Comparison of ENCODE assay signal across 13 mouse cellular contexts in genomic region chr5:112206543-112207255, GRCm38 (mm10). TPM values are rescaled to one million over a fixed set of nuclear protein-coding genes. Genes with fewer than 3 reads are reported as not detected.
DNase-seq lines count a peak whose midpoint lies in the region; ATAC-seq and TF ChIP-seq lines count a peak whose summit lies in the region.
"Had no signal": no experiment of that assay in that cellular context is flagged by ENCODE, and none has a peak within 500 bp of the region (broad histone marks: within the 10 kb centered on the region; RNA-seq: fewer than 3 reads in every experiment).

No protein-coding gene starts in this region.

- no peak for DNase-seq in heart, adult 8-10 months (ENCODE audit: low spot score)
- DNase-seq in midbrain, embryonic 14.5 days, result no peak
- no peak for DNase-seq in midbrain, postnatal 0 days (ENCODE audit: low spot score)
- no peak for DNase-seq in gastrocnemius, postnatal 4 days (ENCODE audit: low spot score in 2 of 2)
- DNase-seq: adrenal gland, postnatal 36 days; cerebellum, adult 18-20 months; kidney, postnatal 25 days had no signal

- no peaks in the 10 kb centered on the region for H3K36me3 ChIP-seq in heart, embryonic 11.5 days (ENCODE audit: control insufficient read depth, insufficient read depth, low read length)
- H3K36me3 ChIP-seq in midbrain, embryonic 14.5 days (ENCODE audit: control insufficient read depth, insufficient read depth, low read length), result no peaks in the 10 kb centered on the region
- no peaks in the 10 kb centered on the region for H3K36me3 ChIP-seq in midbrain, postnatal 0 days (ENCODE audit: insufficient read depth, low read length)
- no peaks in the 10 kb centered on the region for H3K36me3 ChIP-seq in embryonic facial prominence, embryonic 15.5 days
- no peaks in the 10 kb centered on the region for H3K36me3 ChIP-seq in limb, embryonic 12.5 days
- H3K36me3 ChIP-seq: liver, embryonic 12.5 days had no signal

- H3K4me1 ChIP-seq in heart, embryonic 11.5 days (ENCODE audit: control insufficient read depth, insufficient read depth, low read length), result peaks cover 6% of the 10 kb centered on the region
- peaks cover 8% of the 10 kb centered on the region for H3K4me1 ChIP-seq in midbrain, embryonic 14.5 days (ENCODE audit: control insufficient read depth, insufficient read depth, low read length)
- H3K4me1 ChIP-seq in midbrain, postnatal 0 days (ENCODE audit: insufficient read depth, low read length), result no peaks in the 10 kb centered on the region
- peaks cover 19% of the 10 kb centered on the region for H3K4me1 ChIP-seq in embryonic facial prominence, embryonic 15.5 days
- peaks cover 11% of the 10 kb centered on the region for H3K4me1 ChIP-seq in limb, embryonic 12.5 days (replicated peaks)
- H3K4me1 ChIP-seq: liver, embryonic 12.5 days had no signal

- H3K9ac ChIP-seq in heart, embryonic 11.5 days (ENCODE audit: low read depth, low read length), result no peak overlapping the region
- H3K9ac ChIP-seq in midbrain, embryonic 14.5 days (replicated peaks; ENCODE audit: low read length), result peak overlapping the region; percentile 18; the same call in 1 of the 2 replicates
- H3K9ac ChIP-seq in midbrain, postnatal 0 days (replicated peaks; ENCODE audit: low read length, poor library complexity, severe bottlenecking), result no peak overlapping the region
- H3K9ac ChIP-seq in embryonic facial prominence, embryonic 15.5 days, result no peak overlapping the region
- H3K9ac ChIP-seq in limb, embryonic 12.5 days (replicated peaks), result no peak overlapping the region; the same call in 1 of the 2 replicates
- H3K9ac ChIP-seq: liver, embryonic 12.5 days had no signal

- H3K9me3 ChIP-seq in heart, embryonic 11.5 days (replicated peaks; ENCODE audit: control insufficient read depth, low read length), result no peaks in the 10 kb centered on the region
- no peaks in the 10 kb centered on the region for H3K9me3 ChIP-seq in midbrain, embryonic 14.5 days (ENCODE audit: control insufficient read depth, low read length)
- no peaks in the 10 kb centered on the region for H3K9me3 ChIP-seq in midbrain, postnatal 0 days (ENCODE audit: low read length)
- no peaks in the 10 kb centered on the region for H3K9me3 ChIP-seq in embryonic facial prominence, embryonic 15.5 days (replicated peaks)
- no peaks in the 10 kb centered on the region for H3K9me3 ChIP-seq in limb, embryonic 12.5 days
- H3K9me3 ChIP-seq: liver, embryonic 12.5 days had no signal

- no peak for TF ChIP-seq CTCF in midbrain, postnatal 0 days (IDR thresholded peaks at IDR 0.05)

- peak overlapping the region; percentile 38 for H3K4me2 ChIP-seq in heart, embryonic 11.5 days
- H3K4me2 ChIP-seq in midbrain, embryonic 14.5 days (ENCODE audit: low read length), result peak overlapping the region; percentile 21
- H3K4me2 ChIP-seq in midbrain, postnatal 0 days (ENCODE audit: low read depth, low read length, poor library complexity, severe bottlenecking), result no peak overlapping the region
- peak overlapping the region; percentile 29; the same call in 1 of the 2 replicates for H3K4me2 ChIP-seq in embryonic facial prominence, embryonic 15.5 days (replicated peaks)
- H3K4me2 ChIP-seq in limb, embryonic 12.5 days, result peak overlapping the region; percentile 44
- H3K4me2 ChIP-seq: liver, embryonic 12.5 days had no signal

- H3K27ac ChIP-seq in heart, embryonic 11.5 days (ENCODE audit: low read depth, low read length), result no peak overlapping the region
- H3K27ac ChIP-seq in midbrain, embryonic 14.5 days (replicated peaks; ENCODE audit: low read depth, low read length), result no peak overlapping the region
- H3K27ac ChIP-seq in midbrain, postnatal 0 days (ENCODE audit: low read depth, low read length), result no peak overlapping the region
- no peak overlapping the region for H3K27ac ChIP-seq in embryonic facial prominence, embryonic 15.5 days (replicated peaks)
- H3K27ac ChIP-seq in limb, embryonic 12.5 days, result peak overlapping the region; percentile 41; the same call in 1 of the 2 replicates
- H3K27ac ChIP-seq: liver, embryonic 12.5 days had no signal

- H3K27me3 ChIP-seq in heart, embryonic 11.5 days (ENCODE audit: control insufficient read depth, insufficient read depth, low read length), result peaks cover 5% of the 10 kb centered on the region; the same call in 1 of the 2 replicates
- H3K27me3 ChIP-seq in midbrain, embryonic 14.5 days (ENCODE audit: control insufficient read depth, insufficient read depth, low read length), result no peaks in the 10 kb centered on the region
- H3K27me3 ChIP-seq in midbrain, postnatal 0 days (ENCODE audit: insufficient read depth, low read length), result no peaks in the 10 kb centered on the region
- no peaks in the 10 kb centered on the region for H3K27me3 ChIP-seq in embryonic facial prominence, embryonic 15.5 days
- H3K27me3 ChIP-seq in limb, embryonic 12.5 days, result peaks cover 15% of the 10 kb centered on the region; the same call in 1 of the 2 replicates

- no peak for ATAC-seq in heart, embryonic 11.5 days (replicated peaks; ENCODE audit: insufficient number of reproducible peaks, low FRiP score, low TSS enrichment)
- ATAC-seq in midbrain, embryonic 14.5 days (ENCODE audit: low FRiP score, low TSS enrichment), result no peak
- no peak for ATAC-seq in midbrain, postnatal 0 days (ENCODE audit: low FRiP score)
- no peak for ATAC-seq in embryonic facial prominence, embryonic 15.5 days (ENCODE audit: insufficient number of reproducible peaks, low FRiP score, low TSS enrichment, low read depth)
- no peak for ATAC-seq in limb, embryonic 12.5 days (ENCODE audit: insufficient number of reproducible peaks, insufficient read depth, low FRiP score, low TSS enrichment, low read depth)
- no peak for ATAC-seq in cerebellum, adult (ENCODE audit: insufficient number of reproducible peaks, low FRiP score, low TSS enrichment)
- ATAC-seq: liver, embryonic 12.5 days had no signal

- H3K4me3 ChIP-seq in heart, embryonic 11.5 days (ENCODE audit: low read depth, low read length), result no peak overlapping the region
- H3K4me3 ChIP-seq in midbrain, embryonic 14.5 days (replicated peaks; ENCODE audit: low read depth, low read length), result no peak overlapping the region
- no peak overlapping the region for H3K4me3 ChIP-seq in midbrain, postnatal 0 days (ENCODE audit: low read depth, low read length)
- no peak overlapping the region for H3K4me3 ChIP-seq in embryonic facial prominence, embryonic 15.5 days (replicated peaks)
- no peak overlapping the region for H3K4me3 ChIP-seq in limb, embryonic 12.5 days (replicated peaks)
- H3K4me3 ChIP-seq: liver, embryonic 12.5 days had no signal

- 19% methylated on average over 16 of the region's 16 CpGs for WGBS in heart, embryonic 11.5 days (ENCODE audit: insufficient replicate concordance)
- 29% methylated on average over 16 of the region's 16 CpGs for WGBS in midbrain, embryonic 14.5 days
- WGBS in midbrain, postnatal 0 days, result 31% methylated on average over 16 of the region's 16 CpGs
- WGBS in embryonic facial prominence, embryonic 15.5 days, result 19% methylated on average over 16 of the region's 16 CpGs
- WGBS in limb, embryonic 12.5 days, result 18% methylated on average over 16 of the region's 16 CpGs

RNA-seq across cellular contexts. Expression of gene Cryba4, which starts 45.6 kb away (rescaled TPM):
- 0.66 TPM in 1 of 2 replicates, not detected in the other for polyA plus RNA-seq in heart, embryonic 11.5 days (2014; fragmentation: Nextera tagmentation; extraction: Ambion mirVana)
- total RNA-seq in heart, adult 8-10 months (2022), result 10 to 100 TPM in 1 of 4 experiments, 1 to 10 TPM in 3; 7.6 to 10.4 (median 8.5) TPM
- polyA plus RNA-seq in midbrain, embryonic 14.5 days (2014; fragmentation: Nextera tagmentation; extraction: Ambion mirVana), result 0.93 and 1.2 TPM in 2 replicates
- 1.6 and 2.4 TPM in 2 replicates for total RNA-seq in midbrain, postnatal 0 days (2014; rRNA removed)
- polyA plus RNA-seq in midbrain, postnatal 0 days (2015; fragmentation: Nextera tagmentation; extraction: Ambion mirVana), result 2.5 and 2.9 TPM in 2 replicates
- polyA plus RNA-seq in embryonic facial prominence, embryonic 15.5 days (2015; fragmentation: Nextera tagmentation; extraction: Ambion mirVana), result 3.4 and 3.7 TPM in 2 replicates
- polyA plus RNA-seq in limb, embryonic 12.5 days (2016; fragmentation: Nextera tagmentation; extraction: Ambion mirVana), result 0.59 and 0.64 TPM in 2 replicates
- total RNA-seq in gastrocnemius, postnatal 4 days (2021), result under 1 TPM; 0.91 to 0.98 TPM

RNA-seq across cellular contexts. Expression of gene Crybb1, which starts 48.9 kb away (rescaled TPM):
- not detected in 2 replicates for polyA plus RNA-seq in heart, embryonic 11.5 days (2014; fragmentation: Nextera tagmentation; extraction: Ambion mirVana)
- total RNA-seq in heart, adult 8-10 months (2022), result 1 to 10 TPM; 2.0 to 3.4 (median 2.7) TPM
- polyA plus RNA-seq in midbrain, embryonic 14.5 days (2014; fragmentation: Nextera tagmentation; extraction: Ambion mirVana), result 1.9 and 3.8 TPM in 2 replicates
- total RNA-seq in midbrain, postnatal 0 days (2014; rRNA removed), result 7.2 and 11.5 TPM in 2 replicates
- polyA plus RNA-seq in midbrain, postnatal 0 days (2015; fragmentation: Nextera tagmentation; extraction: Ambion mirVana), result 13.1 and 13.2 TPM in 2 replicates
- 6.8 and 7.7 TPM in 2 replicates for polyA plus RNA-seq in embryonic facial prominence, embryonic 15.5 days (2015; fragmentation: Nextera tagmentation; extraction: Ambion mirVana)
- 0.28 and 0.67 TPM in 2 replicates for polyA plus RNA-seq in limb, embryonic 12.5 days (2016; fragmentation: Nextera tagmentation; extraction: Ambion mirVana)
- total RNA-seq in gastrocnemius, postnatal 4 days (2021), result under 1 TPM; 0.64 to 0.70 TPM
- total RNA-seq: neutrophil, adult 5-6 weeks had no signal
